Mouse (Mus musculus) telencephalon, adult 2 months (tissue): Measurements from ENCODE around the gene Ell.
"Not testable (repeated sequence)": the region's sequence is repeated elsewhere in the genome, so short reads cannot be mapped to it uniquely, and the experiment has no call there.

Experiments
- DNase-seq: peaks from one replicate; pipeline ENCODE4 v3.0.0-alpha.2; 2011; ENCODE audit warnings: low read depth, low spot score

Gene Ell

GRCm38 (mm10) chr8:70563763-70564387 lies 24.6 kb downstream of the Ell start:
- DNase-seq, result no peak

- no peak for DNase-seq
Observed at GRCm38 (mm10) chr8:70564696-70565235, 25.5 kb downstream of the Ell start.

- DNase-seq, result no peak
Observed at GRCm38 (mm10) chr8:70565561-70565960, 26.3 kb downstream of the Ell start.

- no peak for DNase-seq
Observed at GRCm38 (mm10) chr8:70570360-70570759, 31.1 kb downstream of the Ell start.

GRCm38 (mm10) chr8:70570990-70571389 lies 31.7 kb downstream of the Ell start:
- no peak for DNase-seq

- no peak for DNase-seq
Observed at GRCm38 (mm10) chr8:70574302-70574701, 35.0 kb downstream of the Ell start.

GRCm38 (mm10) chr8:70574915-70575314 lies 35.7 kb downstream of the Ell start:
- no peak for DNase-seq

- no peak for DNase-seq
Observed at GRCm38 (mm10) chr8:70577207-70577606, 38.0 kb downstream of the Ell start.

GRCm38 (mm10) chr8:70583476-70584387 lies 44.5 kb downstream of the Ell start:
- no peak for DNase-seq

GRCm38 (mm10) chr8:70584606-70585257 lies 45.5 kb downstream of the Ell start:
- no peak for DNase-seq

- no peak for DNase-seq
Observed at GRCm38 (mm10) chr8:70585258-70585652, 46.0 kb downstream of the Ell start.

GRCm38 (mm10) chr8:70587955-70588354 lies 48.7 kb downstream of the Ell start:
- not testable (repeated sequence) for DNase-seq

- peak; percentile 51 for DNase-seq
Observed at GRCm38 (mm10) chr8:70591569-70591968, 52.3 kb downstream of the Ell start.

- DNase-seq, result no peak
Observed at GRCm38 (mm10) chr8:70593173-70593572, 53.9 kb downstream of the Ell start.

GRCm38 (mm10) chr8:70593961-70594609 lies 54.8 kb downstream of the Ell start, which contains the start of gene Isyna1:
Gene Isyna1, plus strand, starts transcription at chr8:70594373.
- DNase-seq, result no peak

- no peak for DNase-seq
Observed at GRCm38 (mm10) chr8:70594621-70595564, 55.6 kb downstream of the Ell start.

GRCm38 (mm10) chr8:70595811-70596210 lies 56.6 kb downstream of the Ell start:
- no peak for DNase-seq

- no peak for DNase-seq
Observed at GRCm38 (mm10) chr8:70596216-70596615, 57.0 kb downstream of the Ell start.

- no peak for DNase-seq
Observed at GRCm38 (mm10) chr8:70596775-70597416, 57.6 kb downstream of the Ell start.
